Mouse (Mus musculus) small intestine, adult 2 months (tissue): ENCODE results near the gene Cdiptos. TPM values are rescaled to one million over a fixed set of nuclear protein-coding genes. Genes with fewer than 3 reads are reported as not detected.

Experiments
- H3K27ac ChIP-seq: fragments of 200-500 bp; 2 replicates; pipeline ENCODE4 v1.5.1; 2012; ENCODE audit warnings: low read depth, low read length, control low read depth, inconsistent platforms; ENCODE audit not compliant: insufficient read depth
- H3K27me3 ChIP-seq: fragments of 200-500 bp; 2 replicates; pipeline ENCODE4 v1.6.1; 2012; ENCODE audit warnings: mild to moderate bottlenecking, moderate library complexity, low read length, inconsistent platforms; ENCODE audit not compliant: control insufficient read depth, insufficient read depth
- H3K36me3 ChIP-seq: fragments of 200-500 bp; 2 replicates; pipeline ENCODE4 v1.6.1; 2012; ENCODE audit warnings: mild to moderate bottlenecking, low read length, control low read depth, inconsistent platforms; ENCODE audit not compliant: control insufficient read depth, insufficient read depth
- H3K4me1 ChIP-seq: fragments of 200-500 bp; 2 replicates; pipeline ENCODE4 v1.6.1; 2012; ENCODE audit warnings: low read length, inconsistent platforms, mixed read lengths; ENCODE audit not compliant: control insufficient read depth, insufficient read depth, insufficient read length
- H3K4me3 ChIP-seq: fragments of 200-500 bp; 2 replicates; pipeline ENCODE4 v1.5.1; 2012; ENCODE audit warnings: low read depth, mild to moderate bottlenecking, control low read depth, inconsistent platforms, low read length, moderate library complexity
- CTCF ChIP-seq: fragments of 200-500 bp; IDR thresholded peaks from 2 replicates; pipeline ENCODE4 v1.5.1; 2012; ENCODE audit warnings: low read depth, mild to moderate bottlenecking, control low read depth, inconsistent platforms, low read length, moderate library complexity, mixed read lengths; ENCODE audit not compliant: insufficient replicate concordance, insufficient read length; ENCODE audit errors: extremely low read depth
- POLR2A ChIP-seq: fragments of 200-500 bp; IDR thresholded peaks from 2 replicates; pipeline ENCODE4 v1.6.1; 2012; ENCODE audit warnings: low read depth, mild to moderate bottlenecking, control low read depth, inconsistent platforms, low read length, moderate library complexity
- WGBS: fragments of 180-500 bp; shearing (Covaris S2); methylation state at CpG from one replicate; pipeline ENCODE4 v1.1.7; 2018; 5-methylcytosine and 5-hydroxymethylcytosine counted together
- polyA plus RNA-seq: library from polyadenylated mRNA; depleted of rRNA; stranded (reverse); fragments of >200 nt; gene quantifications from 2 replicates; pipeline ENCODE4 v1.2.3, GENCODE M21; 2012; rRNA removed

The Cdiptos gene
- 0.15 and 0.74 TPM in 2 replicates for polyA plus RNA-seq

DNA sequence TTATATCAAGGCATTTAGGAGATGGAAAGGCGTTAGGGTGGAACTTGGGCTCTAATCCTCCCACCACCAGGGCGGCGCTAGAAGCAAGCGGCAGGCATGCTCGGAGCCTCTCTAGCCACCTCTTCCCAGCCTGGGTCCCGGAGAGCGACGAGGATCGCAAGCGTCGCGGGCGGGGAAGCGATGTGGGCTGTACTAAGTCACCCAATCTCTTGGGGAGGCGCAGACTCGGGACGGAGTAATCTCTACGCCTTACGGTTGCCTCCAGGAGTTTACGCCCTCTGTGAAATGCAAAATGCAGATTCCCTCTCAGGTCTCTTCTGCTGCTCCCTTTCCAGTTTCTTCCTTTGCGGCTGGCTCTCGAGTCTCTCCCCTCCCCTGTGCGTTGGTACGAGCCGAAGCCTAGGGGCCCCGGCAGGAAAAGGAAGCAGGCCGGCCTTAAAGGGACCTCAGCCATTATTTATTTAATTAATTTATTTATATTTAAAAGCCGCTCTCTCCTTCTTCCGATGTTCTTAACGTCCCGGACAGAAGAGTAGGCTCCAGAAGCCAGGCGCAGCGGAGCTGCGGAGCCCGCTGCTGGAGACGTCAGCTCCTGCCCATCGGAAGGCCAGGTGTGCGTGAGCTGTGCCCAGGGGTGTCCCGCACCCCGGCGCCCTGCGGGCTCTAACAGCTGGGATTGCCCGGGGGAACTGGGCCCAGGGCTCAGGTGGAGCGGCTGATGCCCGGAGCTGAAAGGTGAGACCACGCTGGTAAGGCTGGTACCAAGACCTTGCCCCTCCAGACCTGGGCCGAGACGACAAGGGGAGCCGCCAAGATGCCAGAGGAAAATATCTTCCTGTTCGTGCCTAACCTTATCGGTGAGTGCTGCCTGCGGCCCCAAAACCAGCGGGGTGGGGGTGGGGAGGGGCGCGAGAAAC, at the start of gene Cdiptos:
Cdiptos (minus strand) TSS at position 149 of the 917 bp plus-strand sequence.
- under 1% methylated on average over 55 of the region's 55 CpGs for WGBS

DNA sequence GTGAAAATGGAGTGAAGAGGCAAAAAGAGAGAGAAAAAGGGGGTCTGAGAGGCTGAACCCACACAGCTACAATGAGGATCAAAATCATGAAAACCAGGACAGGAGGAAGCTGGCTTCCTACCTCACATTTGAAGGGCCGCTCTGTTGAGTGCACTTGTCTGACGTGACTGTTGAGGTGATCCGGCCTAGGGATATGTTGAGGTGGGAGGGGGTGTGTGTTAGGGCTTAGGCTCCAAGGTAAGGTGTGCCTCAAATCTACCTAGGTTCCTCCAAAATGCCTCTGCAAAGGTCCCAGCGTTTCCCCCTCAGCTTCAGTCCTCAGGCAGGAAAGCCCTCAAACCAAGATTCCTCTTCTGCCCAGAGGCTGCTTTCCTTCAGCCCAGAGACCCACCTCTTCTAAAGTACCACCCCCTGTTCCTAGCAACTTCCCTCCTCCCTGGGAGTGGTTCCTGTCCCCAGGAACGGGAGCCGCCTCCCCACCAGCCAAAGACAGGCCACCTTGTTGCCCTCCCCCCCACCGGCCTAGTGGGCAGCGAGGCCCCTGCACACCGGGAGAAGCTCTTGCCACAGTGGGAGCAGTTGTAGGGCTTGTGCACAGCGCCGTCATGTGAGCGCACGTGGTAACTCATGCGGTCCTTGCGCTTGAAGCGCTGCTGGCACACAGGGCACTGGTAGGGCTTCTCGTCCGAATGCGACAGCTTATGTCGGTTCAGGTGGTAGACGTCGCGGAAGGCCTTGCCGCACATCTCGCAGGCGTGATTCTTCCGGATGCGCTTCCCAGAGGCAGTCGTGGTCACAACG, 49.1 kb upstream of the Cdiptos start:
- no peaks in the 10 kb centered on the region for H3K27me3 ChIP-seq
- peaks cover 22% of the 10 kb centered on the region for H3K36me3 ChIP-seq
- H3K27ac ChIP-seq: peak overlapping the region; percentile 42
- 2% methylated on average over 30 of the region's 30 CpGs for WGBS
- peaks cover 13% of the 10 kb centered on the region for H3K4me1 ChIP-seq
- TF ChIP-seq CTCF (peak; percentile 44; the same call in 1 of the 2 replicates), POLR2A (peak; percentile 20; the same call in 1 of the 2 replicates)
- peak overlapping the region; percentile 74 for H3K4me3 ChIP-seq

More for the DNA sequence above, at the start of gene Cdiptos:
- peak within 1 kb of the TSS; percentile 90 for H3K4me3 ChIP-seq
- H3K27ac ChIP-seq: peak within 1 kb of the TSS; percentile 99
- peaks cover 18% of the 10 kb centered on the region for H3K4me1 ChIP-seq
- H3K36me3 ChIP-seq: peaks cover 29% of the 10 kb centered on the region
- TF ChIP-seq CTCF: peak; percentile 90
- peak; percentile 25; the same call in 1 of the 2 replicates for TF ChIP-seq POLR2A
- no peaks in the 10 kb centered on the region for H3K27me3 ChIP-seq

DNA sequence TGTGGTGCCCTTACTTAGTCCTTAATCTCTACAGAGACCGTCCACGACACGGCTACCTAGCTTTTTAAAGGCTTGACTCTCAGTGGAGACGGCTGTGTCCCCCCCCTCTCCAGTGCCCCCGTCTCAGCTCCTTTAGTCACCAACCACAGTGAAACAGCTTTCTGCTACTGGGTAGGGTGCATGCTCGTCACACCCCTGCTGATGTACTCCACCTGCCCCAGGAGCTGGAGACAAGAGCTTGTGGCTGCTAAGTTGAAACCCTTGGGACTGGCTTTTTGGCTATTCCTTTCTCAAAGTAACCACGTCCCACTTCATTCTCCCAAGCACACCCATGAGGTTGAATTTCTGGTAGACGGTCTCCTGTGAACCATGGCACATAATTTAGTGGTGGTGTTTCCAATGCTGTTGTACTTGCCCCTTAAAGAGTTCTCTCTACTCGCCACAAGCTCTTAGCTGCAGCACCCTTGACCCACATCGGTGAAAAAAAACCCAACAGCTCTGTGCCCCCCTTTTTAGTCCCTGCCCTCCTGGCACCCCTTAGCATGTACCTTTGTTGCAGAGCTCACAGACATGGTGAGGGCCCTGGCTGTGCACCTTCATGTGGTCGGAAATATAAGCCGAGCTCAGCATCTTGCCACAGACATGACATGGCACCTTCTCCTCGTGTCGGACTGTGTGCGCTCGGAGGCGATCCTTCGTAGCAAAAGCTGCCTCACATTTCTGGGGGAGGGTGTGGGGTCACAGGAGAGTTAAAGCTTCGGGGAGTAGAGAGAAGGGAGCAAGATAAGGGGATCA, 48.2 kb upstream of the Cdiptos start:
- Histone ChIP-seq H3K4me3 (peak overlapping the region; percentile 74), H3K27ac (no peak overlapping the region), H3K4me1 (peaks cover 13% of the 10 kb centered on the region), H3K27me3 (no peaks in the 10 kb centered on the region), H3K36me3 (peaks cover 22% of the 10 kb centered on the region)
- TF ChIP-seq POLR2A (no peak), CTCF (no peak)
- 40% methylated on average over 19 of the region's 19 CpGs for WGBS

DNA sequence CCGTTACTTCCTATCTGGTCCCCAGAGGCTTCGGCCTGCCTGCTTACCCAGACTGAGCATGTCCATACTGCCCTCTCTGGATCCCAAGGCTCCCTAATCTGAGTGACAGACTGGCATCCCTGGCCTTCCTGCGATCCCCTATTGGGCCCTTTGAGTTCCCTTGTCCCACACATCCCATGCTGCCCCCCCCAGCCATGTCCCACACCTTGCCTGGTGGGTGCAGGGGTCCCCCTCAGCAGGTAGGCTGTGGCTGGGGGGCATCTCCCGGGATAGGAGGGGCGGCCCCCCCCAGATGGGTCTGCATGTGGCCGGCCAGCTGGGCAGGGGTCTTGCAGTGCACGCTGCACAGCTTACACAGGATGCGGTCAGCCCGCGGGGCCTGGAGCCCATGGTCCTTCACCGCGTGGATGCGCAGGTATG, 47.4 kb upstream of the Cdiptos start:
- no peak overlapping the region for H3K4me3 ChIP-seq
- H3K27me3 ChIP-seq: no peaks in the 10 kb centered on the region
- WGBS: 83% methylated on average over 13 of the region's 13 CpGs
- H3K4me1 ChIP-seq: peaks cover 13% of the 10 kb centered on the region
- TF ChIP-seq CTCF: no peak
- peaks cover 22% of the 10 kb centered on the region for H3K36me3 ChIP-seq
- no peak overlapping the region for H3K27ac ChIP-seq

DNA sequence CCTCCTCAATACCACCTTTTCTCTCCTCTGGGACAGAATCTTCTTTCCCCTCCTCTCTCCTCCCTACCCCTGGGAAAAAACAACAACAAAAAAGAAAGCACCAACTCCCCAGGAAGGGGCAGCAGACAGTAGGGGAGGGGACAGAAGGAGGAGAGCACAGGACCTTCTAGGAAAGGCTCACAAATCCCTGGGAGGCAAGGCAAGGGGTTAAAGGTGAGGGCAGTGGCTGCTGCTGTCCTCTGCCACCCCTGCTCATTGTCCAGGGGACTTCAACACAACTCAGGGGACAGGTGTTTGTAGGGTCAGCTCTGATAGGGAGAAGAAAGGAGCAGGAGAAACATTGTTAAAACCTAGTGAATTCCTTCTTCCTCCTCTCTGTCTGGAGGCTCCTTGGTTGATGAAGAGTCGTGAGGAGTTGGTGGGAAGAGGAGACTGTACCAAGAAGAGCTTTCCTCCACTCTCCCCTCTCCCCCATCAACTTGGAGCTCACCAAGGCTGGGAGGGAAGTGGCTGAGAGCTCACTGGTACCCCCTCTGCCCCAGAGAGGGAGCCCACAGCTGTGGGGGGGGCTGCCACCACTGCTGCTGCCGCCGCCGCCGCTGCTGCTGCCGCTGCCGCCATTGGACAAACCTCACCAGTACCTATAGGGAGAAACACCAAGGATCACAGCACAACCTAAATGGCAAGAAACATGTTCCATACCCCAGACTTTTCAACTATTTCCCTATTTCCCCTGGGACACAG, 46.8 kb upstream of the Cdiptos start:
- Histone ChIP-seq H3K27ac (no peak overlapping the region), H3K4me1 (peaks cover 9% of the 10 kb centered on the region), H3K36me3 (peaks cover 22% of the 10 kb centered on the region), H3K27me3 (no peaks in the 10 kb centered on the region), H3K4me3 (no peak overlapping the region)
- WGBS: 88% methylated on average over 7 of the region's 7 CpGs
- no peak for TF ChIP-seq CTCF
- TF ChIP-seq POLR2A: no peak
